Mouse (Mus musculus) ovary, adult 10 weeks (tissue): ENCODE data around the gene Pla2g4b. TPM values are rescaled to one million over a fixed set of nuclear protein-coding genes. Genes with fewer than 3 reads are reported as not detected.

Source experiments
- polyA plus RNA-seq: library from polyadenylated mRNA; stranded (reverse); fragments of 350-450 nt; fragmentation: Illumina TruSeq; extraction: RNeasy Lipid Tissue Mini Kit (QIAGEN cat#74804); gene quantifications from one replicate; pipeline ENCODE4 v1.2.3, GENCODE M21; 2014

Pla2g4b gene
- 0.63 TPM for polyA plus RNA-seq

DNA sequence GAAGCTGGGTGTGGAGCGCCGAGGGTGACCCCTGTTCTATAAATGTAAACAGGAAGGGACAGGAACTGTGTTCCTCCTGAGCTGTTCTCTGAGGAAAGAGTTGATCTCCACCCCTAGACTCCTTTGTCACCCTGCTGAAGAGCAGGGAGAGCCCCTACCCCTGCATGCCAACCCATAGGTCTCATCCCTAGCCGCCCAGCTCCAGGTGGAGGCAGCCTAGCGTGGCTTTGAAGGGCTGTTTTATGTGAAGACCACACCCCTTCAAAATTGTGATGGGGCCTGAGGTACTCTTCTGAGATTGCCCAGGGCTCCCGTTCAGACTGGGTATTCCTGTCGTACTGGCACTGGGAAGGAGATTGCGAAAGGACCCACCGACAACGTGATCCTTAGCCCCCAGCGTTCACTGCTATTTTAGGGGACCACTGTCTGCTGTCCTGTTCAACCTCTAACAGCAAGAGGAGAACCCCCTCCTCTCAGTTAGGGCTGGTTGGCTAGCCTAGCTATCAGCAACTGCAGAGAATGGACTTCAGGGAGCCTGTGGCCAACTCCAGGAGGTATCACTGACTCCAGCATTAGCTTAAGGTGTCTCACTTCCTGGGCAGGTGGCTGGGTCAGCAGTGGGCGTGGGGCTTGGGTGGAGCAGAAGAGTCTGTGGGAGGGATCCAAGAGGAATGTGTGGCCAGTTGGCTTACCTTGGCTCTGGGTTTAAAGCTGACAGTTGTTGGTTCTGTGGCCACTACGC lies at the start of gene Pla2g4b:
Gene Pla2g4b, plus strand, starts transcription at position 692 of the 742 bp plus-strand sequence.

DNA sequence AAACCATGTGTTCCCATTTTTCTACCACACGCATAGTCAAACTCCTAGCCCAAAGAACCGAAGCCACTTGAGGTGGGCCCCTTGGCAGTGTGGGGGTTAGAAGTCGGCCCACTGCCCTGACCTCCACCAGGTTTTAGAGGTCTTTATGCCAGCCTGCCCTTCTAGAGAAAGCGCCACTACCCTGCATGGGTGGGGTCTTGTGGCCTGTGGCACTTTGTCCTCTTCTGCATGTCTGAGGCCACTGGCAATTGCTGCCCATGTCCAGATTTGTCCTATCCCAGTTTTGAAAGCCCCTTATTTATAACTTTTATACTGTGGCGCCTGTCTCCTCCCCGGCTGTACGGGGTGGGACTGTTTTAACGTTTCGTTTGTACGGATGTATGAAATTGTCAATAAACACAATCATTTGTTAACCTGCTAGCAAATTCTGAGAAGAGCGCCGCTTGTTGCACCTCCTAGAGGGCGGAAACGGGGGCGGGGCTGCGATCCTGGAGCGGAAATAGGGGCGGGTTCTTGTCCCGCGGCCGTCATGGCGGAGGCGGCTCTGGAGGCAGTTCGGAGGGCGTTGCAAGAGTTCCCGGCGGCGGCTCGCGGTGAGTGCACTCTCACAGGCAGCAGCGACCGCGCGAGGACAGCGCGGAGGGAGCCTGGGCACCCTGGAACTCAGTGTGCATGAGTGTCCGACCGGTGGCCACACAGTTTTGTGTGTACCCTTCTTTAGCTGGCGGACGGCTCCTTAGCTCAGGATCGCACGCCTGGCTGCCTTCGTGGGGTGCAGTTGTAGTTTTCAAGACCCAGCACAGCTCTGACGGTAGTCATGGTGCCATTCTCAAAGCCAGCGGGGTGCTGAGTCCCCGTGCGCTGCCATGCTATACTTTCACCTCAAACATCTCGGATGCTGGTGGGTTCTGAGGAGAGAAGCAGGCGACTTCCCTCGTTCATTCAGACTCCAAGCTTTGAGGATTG lies 6.0 kb upstream of the Pla2g4b start, which contains the start of the genes Jmjd7 and Gm28042:
Gene Jmjd7, plus strand, starts transcription at position 500 of the 966 bp plus-strand sequence.
Gene Gm28042, plus strand, starts transcription at position 510 of the 966 bp plus-strand sequence.

Other genes starting within 250 kb of the Pla2g4b start
- gene Rpap1, start 245.9 kb upstream of the Pla2g4b start, polyA plus RNA-seq: 0.57 TPM
- gene Tyro3, start 235.7 kb upstream of the Pla2g4b start, polyA plus RNA-seq: 0.66 TPM
- gene Mga, start 136.2 kb upstream of the Pla2g4b start, polyA plus RNA-seq: 103 TPM
- gene Mapkbp1, start 60.7 kb upstream of the Pla2g4b start, polyA plus RNA-seq: 4.9 TPM
- gene Jmjd7, start 5.9 kb upstream of the Pla2g4b start, polyA plus RNA-seq: 0.74 TPM
- 0.34 TPM for gene Gm28042, start 5.9 kb upstream of the Pla2g4b start, polyA plus RNA-seq
- gene Ehd4, start 121.2 kb downstream of the Pla2g4b start, polyA plus RNA-seq: 46.0 TPM
- gene Pla2g4e, start 211.9 kb downstream of the Pla2g4b start, polyA plus RNA-seq: 0.09 TPM